Mouse (Mus musculus) liver, embryonic 15.5 days (tissue): Measurements from ENCODE around the gene Rras. TPM values are rescaled to one million over a fixed set of nuclear protein-coding genes. Genes with fewer than 3 reads are reported as not detected.

ENCODE experiments used
- ATAC-seq: fragments of 200-750 bp; cut with Nextera tagmentation; 2 replicates; pipeline ENCODE4 v1.8.0; 2017; ENCODE audit warnings: moderate number of reproducible peaks, mild to moderate bottlenecking, moderate library complexity; ENCODE audit not compliant: insufficient read depth
- H3K27ac ChIP-seq: fragments of 300-500 bp; sonication (generic); replicated peaks from 2 replicates; pipeline ENCODE4 v1.5.1; 2015; ENCODE audit warnings: mild to moderate bottlenecking, inconsistent platforms
- H3K27me3 ChIP-seq: fragments of 300-500 bp; sonication (generic); 2 replicates; pipeline ENCODE4 v1.6.1; 2015; ENCODE audit warnings: mild to moderate bottlenecking, inconsistent platforms
- H3K36me3 ChIP-seq: fragments of 300-500 bp; sonication (generic); replicated peaks from 2 replicates; pipeline ENCODE4 v1.6.1; 2015; ENCODE audit warnings: moderate library complexity, mild to moderate bottlenecking, inconsistent platforms
- H3K4me1 ChIP-seq: fragments of 300-500 bp; sonication (generic); replicated peaks from 2 replicates; pipeline ENCODE4 v1.6.1; 2015; ENCODE audit warnings: inconsistent platforms
- H3K4me2 ChIP-seq: fragments of 300-500 bp; sonication (generic); 2 replicates; pipeline ENCODE4 v1.6.1; 2015; ENCODE audit warnings: moderate library complexity, mild to moderate bottlenecking, inconsistent platforms
- H3K4me3 ChIP-seq: fragments of 300-500 bp; sonication (generic); replicated peaks from 2 replicates; pipeline ENCODE4 v1.5.1; 2015; ENCODE audit warnings: mild to moderate bottlenecking, inconsistent platforms
- H3K9ac ChIP-seq: fragments of 300-500 bp; sonication (generic); 2 replicates; pipeline ENCODE4 v1.6.1; 2015; ENCODE audit warnings: moderate library complexity, mild to moderate bottlenecking, inconsistent platforms
- H3K9me3 ChIP-seq: fragments of 300-500 bp; sonication (generic); replicated peaks from 2 replicates; pipeline ENCODE4 v1.6.1; 2016; ENCODE audit warnings: inconsistent platforms
- WGBS: fragments of 180-500 bp; shearing (Covaris S2); methylation state at CpG from one replicate; pipeline ENCODE4 v1.1.7; 2015; ENCODE audit warnings: mixed read lengths; ENCODE audit not compliant: insufficient replicate concordance; 5-methylcytosine and 5-hydroxymethylcytosine counted together
- polyA plus RNA-seq: library from polyadenylated mRNA; unstranded; fragments of >200 nt; fragmentation: Nextera tagmentation; extraction: Ambion mirVana; gene quantifications from 2 replicates; pipeline ENCODE4 v1.2.1, GENCODE M21; 2015

The Rras gene
- polyA plus RNA-seq, 1 experiment from 2014 or later: 20.8 TPM

- H3K4me3 ChIP-seq: peak overlapping the region; percentile 21; the same call in 1 of the 2 replicates
- no peaks in the 10 kb centered on the region for H3K9me3 ChIP-seq
- peaks cover 64% of the 10 kb centered on the region for H3K36me3 ChIP-seq
- H3K27me3 ChIP-seq: no peaks in the 10 kb centered on the region
- H3K4me1 ChIP-seq: peaks cover 43% of the 10 kb centered on the region
- H3K27ac ChIP-seq: no peak overlapping the region
- no peak for ATAC-seq
- H3K9ac ChIP-seq: no peak overlapping the region
- 77% methylated on average over 11 of the region's 11 CpGs for WGBS
- H3K4me2 ChIP-seq: peak overlapping the region; percentile 92
Measured at GRCm38 (mm10) chr7:44999753-45000152, 18.0 kb upstream of the Rras start.

GRCm38 (mm10) chr7:45000539-45001114 lies 17.1 kb upstream of the Rras start:
- H3K9ac ChIP-seq: no peak overlapping the region
- peaks cover 66% of the 10 kb centered on the region for H3K36me3 ChIP-seq
- H3K9me3 ChIP-seq: no peaks in the 10 kb centered on the region
- 80% methylated on average over 21 of the region's 21 CpGs for WGBS
- H3K27ac ChIP-seq: peak overlapping the region; percentile 34; the same call in 1 of the 2 replicates
- H3K4me2 ChIP-seq: no peak overlapping the region
- H3K27me3 ChIP-seq: no peaks in the 10 kb centered on the region
- no peak overlapping the region for H3K4me3 ChIP-seq
- ATAC-seq: no peak
- H3K4me1 ChIP-seq: peaks cover 42% of the 10 kb centered on the region

GRCm38 (mm10) chr7:45002440-45002839 lies 15.3 kb upstream of the Rras start:
- H3K4me2 ChIP-seq: no peak overlapping the region
- H3K27ac ChIP-seq: no peak overlapping the region; the same call in 1 of the 2 replicates
- ATAC-seq: no peak
- no peaks in the 10 kb centered on the region for H3K9me3 ChIP-seq
- H3K9ac ChIP-seq: no peak overlapping the region
- WGBS: 74% methylated on average over 7 of the region's 7 CpGs
- H3K36me3 ChIP-seq: peaks cover 82% of the 10 kb centered on the region
- H3K27me3 ChIP-seq: no peaks in the 10 kb centered on the region
- H3K4me3 ChIP-seq: no peak overlapping the region
- H3K4me1 ChIP-seq: peaks cover 32% of the 10 kb centered on the region

GRCm38 (mm10) chr7:45004546-45004945 lies 13.2 kb upstream of the Rras start:
- 62% methylated on average over 3 of the region's 3 CpGs for WGBS

GRCm38 (mm10) chr7:45005321-45005992 lies 12.3 kb upstream of the Rras start:
- ATAC-seq: no peak
- H3K27ac ChIP-seq: no peak overlapping the region
- H3K4me3 ChIP-seq: no peak overlapping the region

More at GRCm38 (mm10) chr7:45004546-45004945, 13.2 kb upstream of the Rras start:
- no peaks in the 10 kb centered on the region for H3K27me3 ChIP-seq
- no peak for ATAC-seq
- H3K4me3 ChIP-seq: no peak overlapping the region
- H3K9ac ChIP-seq: no peak overlapping the region
- H3K4me1 ChIP-seq: peaks cover 15% of the 10 kb centered on the region
- no peak overlapping the region for H3K27ac ChIP-seq
- no peak overlapping the region for H3K4me2 ChIP-seq
- peaks cover 99% of the 10 kb centered on the region for H3K36me3 ChIP-seq
- H3K9me3 ChIP-seq: no peaks in the 10 kb centered on the region

GRCm38 (mm10) chr7:45006503-45006902 lies 11.3 kb upstream of the Rras start:
- no peak for ATAC-seq
- peaks cover 97% of the 10 kb centered on the region for H3K36me3 ChIP-seq
- no peaks in the 10 kb centered on the region for H3K9me3 ChIP-seq
- no peak overlapping the region for H3K4me3 ChIP-seq
- no peaks in the 10 kb centered on the region for H3K27me3 ChIP-seq
- peaks cover 3% of the 10 kb centered on the region; the same call in 1 of the 2 replicates for H3K4me1 ChIP-seq
- no peak overlapping the region for H3K9ac ChIP-seq
- WGBS: 88% methylated on average over 12 of the region's 12 CpGs
- no peak overlapping the region for H3K4me2 ChIP-seq
- H3K27ac ChIP-seq: no peak overlapping the region

More at GRCm38 (mm10) chr7:45005321-45005992, 12.3 kb upstream of the Rras start:
- Histone ChIP-seq H3K9me3 (no peaks in the 10 kb centered on the region), H3K9ac (no peak overlapping the region), H3K36me3 (peaks cover 99% of the 10 kb centered on the region), H3K4me1 (peaks cover 8% of the 10 kb centered on the region; the same call in 1 of the 2 replicates), H3K4me2 (no peak overlapping the region), H3K27me3 (no peaks in the 10 kb centered on the region)
- 75% methylated on average over 6 of the region's 6 CpGs for whole genome bisulfite sequencing

GRCm38 (mm10) chr7:45007141-45007540 lies 10.6 kb upstream of the Rras start:
- H3K27me3 ChIP-seq: no peaks in the 10 kb centered on the region
- 89% methylated on average over 29 of the region's 29 CpGs for WGBS
- peaks cover 97% of the 10 kb centered on the region for H3K36me3 ChIP-seq
- no peak overlapping the region for H3K4me3 ChIP-seq
- H3K27ac ChIP-seq: no peak overlapping the region
- no peak overlapping the region for H3K9ac ChIP-seq
- H3K9me3 ChIP-seq: no peaks in the 10 kb centered on the region
- ATAC-seq: no peak
- H3K4me1 ChIP-seq: 0 out of 2 replicates have a peak, but pooled peaks cover 3% of the 10 kb centered on the region
- no peak overlapping the region for H3K4me2 ChIP-seq

GRCm38 (mm10) chr7:45007846-45008245 lies 9.9 kb upstream of the Rras start:
- WGBS: 91% methylated on average over 30 of the region's 30 CpGs
- ATAC-seq: no peak
- Histone ChIP-seq H3K9me3 (no peaks in the 10 kb centered on the region), H3K27me3 (no peaks in the 10 kb centered on the region), H3K4me2 (no peak overlapping the region), H3K4me3 (no peak overlapping the region), H3K36me3 (peaks cover 97% of the 10 kb centered on the region), H3K4me1 (peaks cover 9% of the 10 kb centered on the region), H3K9ac (no peak overlapping the region), H3K27ac (no peak overlapping the region)

- Histone ChIP-seq H3K4me3 (no peak overlapping the region), H3K9ac (no peak overlapping the region), H3K36me3 (peaks cover 97% of the 10 kb centered on the region), H3K27me3 (no peaks in the 10 kb centered on the region), H3K9me3 (no peaks in the 10 kb centered on the region), H3K4me1 (peaks cover 14% of the 10 kb centered on the region), H3K4me2 (no peak overlapping the region), H3K27ac (no peak overlapping the region)
- ATAC-seq: no peak
- WGBS: 87% methylated on average over 19 of the region's 19 CpGs
Measured at GRCm38 (mm10) chr7:45008411-45008810, 9.3 kb upstream of the Rras start.

GRCm38 (mm10) chr7:45012011-45012410 lies 5.8 kb upstream of the Rras start:
- H3K27ac ChIP-seq: no peak overlapping the region
- no peak for ATAC-seq
- H3K27me3 ChIP-seq: no peaks in the 10 kb centered on the region
- no peaks in the 10 kb centered on the region for H3K9me3 ChIP-seq
- no peak overlapping the region for H3K9ac ChIP-seq
- 92% methylated on average over 6 of the region's 6 CpGs for WGBS
- H3K4me3 ChIP-seq: no peak overlapping the region
- H3K4me1 ChIP-seq: peaks cover 38% of the 10 kb centered on the region
- H3K36me3 ChIP-seq: peaks cover 65% of the 10 kb centered on the region
- no peak overlapping the region for H3K4me2 ChIP-seq

GRCm38 (mm10) chr7:45012824-45013223 lies 4.9 kb upstream of the Rras start:
- 56% methylated on average over 4 of the region's 4 CpGs for WGBS
- Histone ChIP-seq H3K9ac (no peak overlapping the region; the same call in 1 of the 2 replicates), H3K27ac (peak overlapping the region; percentile 38; the same call in 1 of the 2 replicates), H3K36me3 (peaks cover 57% of the 10 kb centered on the region), H3K4me2 (peak overlapping the region; percentile 33), H3K4me1 (peaks cover 42% of the 10 kb centered on the region), H3K27me3 (no peaks in the 10 kb centered on the region), H3K9me3 (no peaks in the 10 kb centered on the region), H3K4me3 (no peak overlapping the region)
- ATAC-seq: no peak
